Mouse (Mus musculus) urinary bladder, adult 18-20 months (tissue): Measurements from ENCODE around the gene Cab39l.

Experiments used
- DNase-seq, 2 experiments: peaks; one replicate each; pipeline ENCODE4 v3.0.0; 2022; ENCODE audit warnings: low spot score in 2 of 2, mixed read lengths in 2 of 2

The Cab39l gene

DNA sequence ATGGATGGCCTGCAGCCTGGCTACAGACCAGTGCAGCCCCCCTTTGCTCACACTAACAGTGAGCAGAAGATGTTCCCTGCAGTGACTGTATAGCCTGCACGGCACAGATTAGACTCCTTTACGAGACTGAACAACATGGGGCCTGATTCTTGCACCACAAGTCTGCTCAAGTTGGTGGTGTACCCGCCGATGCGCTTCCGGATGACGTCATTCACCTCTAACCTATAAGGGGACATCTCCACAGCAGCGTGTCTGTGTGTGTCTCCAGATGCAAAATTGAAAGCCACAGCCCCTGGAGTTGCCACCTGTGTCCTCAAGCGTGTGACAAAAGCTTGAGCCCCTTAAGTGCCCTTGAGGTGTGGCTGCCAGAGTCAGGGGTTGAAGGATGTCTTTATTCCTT, 189.3 kb downstream of the Cab39l start:
- DNase-seq = no peak

DNA sequence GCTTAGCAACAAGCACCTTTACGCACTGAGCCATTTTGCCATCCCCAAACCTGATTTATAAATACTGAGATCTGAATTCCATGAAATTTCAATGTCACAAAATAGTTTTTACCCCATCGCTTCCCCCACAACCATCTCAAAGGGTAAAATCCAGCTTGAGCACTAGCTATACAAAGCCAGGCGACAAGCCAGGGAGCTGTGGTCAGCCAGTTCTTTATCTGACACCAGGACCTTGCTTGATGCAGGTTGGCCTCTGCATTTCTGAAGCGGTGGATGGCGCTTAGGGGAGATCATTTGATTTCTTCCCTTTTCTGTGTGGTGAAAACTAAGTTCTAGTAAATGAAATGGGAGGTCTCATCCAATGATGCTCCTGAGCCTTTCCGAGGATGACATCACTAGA, 191.3 kb downstream of the Cab39l start:
- no peak for DNase-seq

DNA sequence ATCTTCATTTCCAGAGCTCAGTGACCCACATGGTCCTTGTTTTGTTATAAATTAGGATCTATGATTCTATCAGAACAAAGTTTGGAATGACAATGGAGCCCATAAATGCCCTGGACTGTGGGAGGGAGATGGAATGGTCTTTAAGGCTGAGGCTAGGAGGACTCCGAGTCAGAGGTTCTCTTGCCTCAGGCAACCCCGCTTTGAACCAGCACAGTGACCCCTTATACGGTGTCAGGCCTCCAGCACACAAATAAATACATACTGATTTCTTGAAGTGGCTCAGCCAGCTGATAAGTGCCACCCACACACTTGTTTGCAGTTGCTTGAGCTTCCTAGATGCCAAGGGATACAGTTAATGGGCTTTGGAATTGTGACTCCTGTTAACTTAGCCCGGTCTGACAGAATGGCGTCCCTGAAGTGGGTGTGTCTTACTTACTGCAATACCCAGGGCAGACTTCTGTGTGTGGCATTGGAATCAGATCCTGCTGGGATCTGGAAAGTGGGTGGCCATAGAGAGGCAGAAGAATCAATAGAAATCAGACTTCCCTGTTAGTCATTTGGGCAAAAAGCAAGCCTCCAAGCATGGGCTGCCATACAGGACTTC, 192.6 kb downstream of the Cab39l start:
- no peak for DNase-seq

DNA sequence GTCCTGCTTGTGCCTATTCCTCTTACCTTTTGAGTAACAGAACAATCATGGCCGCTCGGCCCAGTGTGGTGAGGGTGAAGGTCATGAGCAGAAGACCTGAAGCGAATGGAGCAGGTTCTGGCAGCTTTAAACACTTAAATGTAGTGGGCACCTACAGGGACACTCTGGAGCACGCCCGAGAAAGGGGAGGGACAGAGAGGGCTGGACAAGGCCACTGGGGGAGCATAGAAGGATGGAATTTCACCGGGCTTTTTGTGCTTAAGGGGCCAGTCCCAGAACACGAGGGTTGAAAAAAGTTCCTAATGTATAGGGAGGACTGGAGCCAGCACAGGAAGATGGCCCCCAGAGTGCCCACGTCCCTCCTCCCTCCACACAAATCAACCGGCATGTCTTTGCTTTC, 193.2 kb downstream of the Cab39l start:
- DNase-seq = no peak
